In the genomic region with DNA sequence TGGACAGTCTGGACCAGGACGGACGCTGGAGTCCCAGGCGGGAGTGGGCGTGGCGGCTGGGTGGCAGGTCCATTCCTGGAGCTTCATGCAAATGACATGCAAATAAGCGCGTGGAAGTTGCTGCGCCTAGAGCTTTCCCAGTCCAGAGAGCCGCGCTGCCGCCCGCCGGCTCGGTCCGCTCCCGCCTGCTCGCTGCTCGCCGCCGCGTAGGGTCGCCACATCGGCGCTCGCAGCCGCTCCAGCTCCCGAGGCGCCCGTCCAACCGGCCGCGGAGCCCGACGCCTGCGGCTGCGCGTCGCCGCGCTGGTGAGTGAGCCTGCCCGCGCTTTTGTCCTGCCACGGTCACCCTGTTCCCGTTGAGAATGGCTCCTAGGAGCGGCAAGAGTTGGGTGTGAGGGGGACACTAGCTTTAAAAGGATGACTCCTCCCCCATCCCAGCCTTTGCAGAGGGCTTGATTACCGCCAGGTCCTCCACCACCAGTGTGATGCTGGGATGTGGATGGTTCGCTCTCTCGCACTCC, we compare ENCODE assay signal across 8 mouse cellular contexts. TPM values are rescaled to one million over a fixed set of nuclear protein-coding genes. Genes with fewer than 3 reads are reported as not detected.
DNase-seq lines count a peak whose midpoint lies in the region; ATAC-seq and TF ChIP-seq lines count a peak whose summit lies in the region.

A gene (plus strand): TSS at position 146 of the 521 bp plus-strand sequence.

- no peak for ATAC-seq in G1E (ENCODE audit: extremely low read depth, insufficient number of reproducible peaks, low FRiP score, poor library complexity, severe bottlenecking)
- peak; percentile 93 for ATAC-seq in forebrain, postnatal 0 days
- ATAC-seq in liver, embryonic 16.5 days (ENCODE audit: low read depth) = peak; percentile 88
- ATAC-seq in neural tube, embryonic 15.5 days (ENCODE audit: low FRiP score) = peak; percentile 87

- intact Hi-C loops in heart, postnatal 14 days (cut with DNase I) = no loop called here

- DNase-seq in G1E (ENCODE audit: low spot score) = no peak
- DNase-seq in cerebellum, adult 2 months = peak; percentile 60 to 75
- DNase-seq in forebrain, postnatal 0 days = peak; percentile 63
- DNase-seq in heart, postnatal 14 days = peak; percentile 85 to 86
- DNase-seq in large intestine, adult 2 months (ENCODE audit: low read depth, low spot score) = peak; percentile 64
- peak; percentile 94 for DNase-seq in testis, postnatal 14 days (ENCODE audit: low spot score)

- H3K9ac ChIP-seq in forebrain, postnatal 0 days = peak within 1 kb of the TSS; percentile 40; the same call in 1 of the 2 replicates
- no peak within 1 kb of the TSS for H3K9ac ChIP-seq in liver, embryonic 16.5 days (ENCODE audit: low read depth, low read length)
- peak within 1 kb of the TSS; percentile 57 for H3K9ac ChIP-seq in neural tube, embryonic 15.5 days (replicated peaks)

- H3K36me3 ChIP-seq in G1E (replicated peaks) = no peaks in the 10 kb centered on the region
- H3K36me3 ChIP-seq in forebrain, postnatal 0 days (ENCODE audit: insufficient read depth) = no peaks in the 10 kb centered on the region; the same call in 1 of the 2 replicates
- H3K36me3 ChIP-seq in liver, embryonic 16.5 days (ENCODE audit: control insufficient read depth, insufficient read depth) = no peaks in the 10 kb centered on the region
- H3K36me3 ChIP-seq in neural tube, embryonic 15.5 days = no peaks in the 10 kb centered on the region

- no peak for TF ChIP-seq CTCF in G1E (IDR thresholded peaks at IDR 0.05; ENCODE audit: low read depth, low read length)
- no peak for TF ChIP-seq CTCF in cerebellum, adult 2 months (IDR thresholded peaks at IDR 0.05; ENCODE audit: borderline replicate concordance, insufficient read depth, low read depth, low read length)
- TF ChIP-seq CTCF in forebrain, postnatal 0 days (IDR thresholded peaks at IDR 0.05; ENCODE audit: low read depth) = no peak

- 1% methylated on average over 48 of the region's 48 CpGs for WGBS in cerebellum, adult 2 months
- under 1% methylated on average over 48 of the region's 48 CpGs for WGBS in forebrain, postnatal 0 days
- WGBS in large intestine, adult 2 months = 2% methylated on average over 48 of the region's 48 CpGs
- WGBS in liver, embryonic 16.5 days (ENCODE audit: insufficient replicate concordance) = under 1% methylated on average over 48 of the region's 48 CpGs
- WGBS in neural tube, embryonic 15.5 days = under 1% methylated on average over 48 of the region's 48 CpGs

- peaks cover 6% of the 10 kb centered on the region for H3K4me1 ChIP-seq in G1E (ENCODE audit: insufficient read depth, low read depth, low read length)
- no peaks in the 10 kb centered on the region for H3K4me1 ChIP-seq in cerebellum, adult 2 months (ENCODE audit: control insufficient read depth, insufficient read depth, low read length)
- no peaks in the 10 kb centered on the region for H3K4me1 ChIP-seq in forebrain, postnatal 0 days (ENCODE audit: insufficient read depth)
- H3K4me1 ChIP-seq in liver, embryonic 16.5 days (ENCODE audit: control insufficient read depth, low read depth, low read length) = peaks cover 5% of the 10 kb centered on the region
- peaks cover 18% of the 10 kb centered on the region for H3K4me1 ChIP-seq in neural tube, embryonic 15.5 days

- H3K4me2 ChIP-seq in forebrain, postnatal 0 days (ENCODE audit: low read depth) = peak within 1 kb of the TSS; percentile 94
- peak within 1 kb of the TSS; percentile 64 for H3K4me2 ChIP-seq in liver, embryonic 16.5 days (ENCODE audit: low read depth, low read length)
- peak within 1 kb of the TSS; percentile 98 for H3K4me2 ChIP-seq in neural tube, embryonic 15.5 days

- peak within 1 kb of the TSS; percentile 60; the same call in 1 of the 2 replicates for H3K4me3 ChIP-seq in G1E (ENCODE audit: low read depth, low read length)
- no peak within 1 kb of the TSS for H3K4me3 ChIP-seq in cerebellum, adult 2 months (replicated peaks; ENCODE audit: insufficient read depth, low read depth, low read length)
- H3K4me3 ChIP-seq in forebrain, postnatal 0 days (ENCODE audit: low read depth, low read length) = peak within 1 kb of the TSS; percentile 45
- peak within 1 kb of the TSS; percentile 49 for H3K4me3 ChIP-seq in liver, embryonic 16.5 days (ENCODE audit: low read depth, low read length)
- peak within 1 kb of the TSS; percentile 53 for H3K4me3 ChIP-seq in neural tube, embryonic 15.5 days (replicated peaks)

- H3K9me3 ChIP-seq in G1E (replicated peaks) = no peaks in the 10 kb centered on the region
- H3K9me3 ChIP-seq in forebrain, postnatal 0 days (ENCODE audit: low read length) = no peaks in the 10 kb centered on the region
- H3K9me3 ChIP-seq in liver, embryonic 16.5 days (replicated peaks; ENCODE audit: control insufficient read depth, low read length) = no peaks in the 10 kb centered on the region
- no peaks in the 10 kb centered on the region for H3K9me3 ChIP-seq in neural tube, embryonic 15.5 days (replicated peaks)

- TF ChIP-seq POLR2A in cerebellum, adult 2 months (IDR thresholded peaks at IDR 0.05; ENCODE audit: borderline replicate concordance, insufficient read depth, low read length) = no peak

- peaks cover 43% of the 10 kb centered on the region for H3K27me3 ChIP-seq in G1E (ENCODE audit: insufficient read depth, low read length)
- no peaks in the 10 kb centered on the region; the same call in 1 of the 2 replicates for H3K27me3 ChIP-seq in cerebellum, adult 2 months (ENCODE audit: control insufficient read depth, insufficient read depth, low read length)
- peaks cover 3% of the 10 kb centered on the region for H3K27me3 ChIP-seq in forebrain, postnatal 0 days (ENCODE audit: insufficient read depth, low read length)
- H3K27me3 ChIP-seq in liver, embryonic 16.5 days (ENCODE audit: control insufficient read depth, insufficient read depth, low read depth, low read length) = peaks cover 26% of the 10 kb centered on the region
- H3K27me3 ChIP-seq in neural tube, embryonic 15.5 days (replicated peaks) = peaks cover 22% of the 10 kb centered on the region

- no peak within 1 kb of the TSS for H3K27ac ChIP-seq in cerebellum, adult 2 months (ENCODE audit: insufficient read depth, low read length)
- no peak within 1 kb of the TSS for H3K27ac ChIP-seq in forebrain, postnatal 0 days (ENCODE audit: low read depth, low read length)
- no peak within 1 kb of the TSS for H3K27ac ChIP-seq in liver, embryonic 16.5 days (ENCODE audit: low read length)
- H3K27ac ChIP-seq in neural tube, embryonic 15.5 days (replicated peaks) = 0 out of 2 replicates have a peak within 1 kb of the TSS, but pooled peaks have one; percentile 28

RNA-seq across cellular contexts. Expression of the gene that starts here (rescaled TPM):
- not detected in 2 replicates for total RNA-seq in G1E (2014; fragmentation: Nextera tagmentation)
- total RNA-seq in G1E (2017) = 0.05 and 0.06 TPM in 2 replicates
- 0.06 TPM in 1 of 2 replicates, not detected in the other for polyA plus RNA-seq in G1E (2012)
- polyA plus RNA-seq in cerebellum, adult 2 months (2012; rRNA removed) = 6.3 and 6.5 TPM in 2 replicates
- total RNA-seq in forebrain, postnatal 0 days (2014; rRNA removed) = 5.1 and 11.2 TPM in 2 replicates
- polyA plus RNA-seq in forebrain, postnatal 0 days (2015; fragmentation: Nextera tagmentation; extraction: Ambion mirVana) = 2.1 and 2.9 TPM in 2 replicates
- total RNA-seq in heart, postnatal 14 days (2021) = 10 to 100 TPM; 37.2 to 37.9 TPM
- 306 and 525 TPM in 2 replicates for polyA plus RNA-seq in large intestine, adult 2 months (2012; rRNA removed)
- polyA plus RNA-seq in liver, embryonic 16.5 days (2015; fragmentation: Nextera tagmentation; extraction: Ambion mirVana) = 4.2 and 6.9 TPM in 2 replicates
- 4.5 and 31.5 TPM in 2 replicates for polyA plus RNA-seq in neural tube, embryonic 15.5 days (2015; fragmentation: Nextera tagmentation; extraction: Ambion mirVana)
